Mouse (Mus musculus) small intestine, adult 2 months (tissue): ENCODE measurements at regions not wholly inside any gene's neighbourhood (a gene's known extent, or its start where the extent isn't known, plus 50 kb on each side); places are given as distances from the start of the nearest gene placed in this dataset.

Source experiments
- CTCF ChIP-seq: fragments of 200-500 bp; IDR thresholded peaks from 2 replicates; pipeline ENCODE4 v1.5.1; 2012; ENCODE audit warnings: low read depth, mild to moderate bottlenecking, control low read depth, inconsistent platforms, low read length, moderate library complexity, mixed read lengths; ENCODE audit not compliant: insufficient replicate concordance, insufficient read length; ENCODE audit errors: extremely low read depth
- POLR2A ChIP-seq: fragments of 200-500 bp; IDR thresholded peaks from 2 replicates; pipeline ENCODE4 v1.6.1; 2012; ENCODE audit warnings: low read depth, mild to moderate bottlenecking, control low read depth, inconsistent platforms, low read length, moderate library complexity

DNA sequence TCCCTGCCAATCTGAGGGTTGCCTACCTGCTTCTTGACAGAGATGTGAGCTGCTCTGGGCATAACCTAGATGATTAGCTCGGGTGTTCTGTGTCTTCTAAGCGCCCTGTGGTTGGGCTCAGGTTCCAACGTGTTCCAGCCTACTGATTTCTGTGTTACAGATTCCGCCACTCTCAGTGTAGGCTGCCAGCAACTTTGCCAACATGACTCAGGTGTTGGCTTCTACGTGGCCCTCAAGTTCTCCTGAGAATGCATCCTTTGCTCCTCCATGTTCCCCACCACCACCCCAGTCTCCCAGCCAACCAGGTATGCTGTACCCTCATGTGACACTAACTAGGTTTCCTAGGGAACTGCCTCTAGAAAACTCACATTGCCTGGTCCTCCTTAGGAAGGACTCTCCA is 179.7 kb upstream of the Cadm1 start:
- TF ChIP-seq POLR2A (no peak), CTCF (no peak)
